Mouse (Mus musculus) midbrain, embryonic 14.5 days (tissue): ENCODE data around the gene Pmfbp1. TPM values are rescaled to one million over a fixed set of nuclear protein-coding genes. Genes with fewer than 3 reads are reported as not detected.

Experiments
- ATAC-seq: fragments of 200-750 bp; cut with Nextera tagmentation; 2 replicates; pipeline ENCODE4 v1.8.0; 2017; ENCODE audit warnings: moderate number of reproducible peaks, moderate library complexity; ENCODE audit not compliant: low FRiP score, low TSS enrichment
- DNase-seq: peaks from one replicate; pipeline ENCODE4 v3.0.0-alpha.2; 2015
- H3K27ac ChIP-seq: fragments of 300-500 bp; sonication (generic); replicated peaks from 2 replicates; pipeline ENCODE4 v1.5.1; 2014; ENCODE audit warnings: mild to moderate bottlenecking, low read depth, low read length, moderate library complexity
- H3K27me3 ChIP-seq: fragments of 300-500 bp; sonication (generic); 2 replicates; pipeline ENCODE4 v1.6.1; 2014; ENCODE audit warnings: low read length, control low read depth, mixed read lengths; ENCODE audit not compliant: control insufficient read depth, insufficient read depth
- H3K36me3 ChIP-seq: fragments of 300-500 bp; sonication (generic); 2 replicates; pipeline ENCODE4 v1.6.1; 2014; ENCODE audit warnings: low read length, control low read depth; ENCODE audit not compliant: control insufficient read depth, insufficient read depth
- H3K4me1 ChIP-seq: fragments of 300-500 bp; sonication (generic); 2 replicates; pipeline ENCODE4 v1.6.1; 2014; ENCODE audit warnings: mild to moderate bottlenecking, antibody characterized with exemption, low read length, control low read depth; ENCODE audit not compliant: control insufficient read depth, insufficient read depth
- H3K4me2 ChIP-seq: fragments of 300-500 bp; sonication (generic); 2 replicates; pipeline ENCODE4 v1.6.1; 2014; ENCODE audit warnings: mild to moderate bottlenecking, low read length, moderate library complexity
- H3K4me3 ChIP-seq: fragments of 300-500 bp; sonication (generic); replicated peaks from 2 replicates; pipeline ENCODE4 v1.5.1; 2014; ENCODE audit warnings: low read depth, low read length
- H3K9ac ChIP-seq: fragments of 300-500 bp; sonication (generic); replicated peaks from 2 replicates; pipeline ENCODE4 v1.6.1; 2014; ENCODE audit warnings: mild to moderate bottlenecking, low read length, moderate library complexity
- H3K9me3 ChIP-seq: fragments of 300-500 bp; sonication (generic); 2 replicates; pipeline ENCODE4 v1.6.1; 2016; ENCODE audit warnings: low read length, control low read depth, mixed read lengths; ENCODE audit not compliant: control insufficient read depth
- WGBS: fragments of 180-500 bp; shearing (Covaris S2); extraction: QIAGEN DNeasy Blood & Tissue Kit; methylation state at CpG from one replicate; pipeline ENCODE4 v1.1.7; 2014; 5-methylcytosine and 5-hydroxymethylcytosine counted together
- polyA plus RNA-seq: library from polyadenylated mRNA; unstranded; fragments of >200 nt; fragmentation: Nextera tagmentation; extraction: Ambion mirVana; gene quantifications from 2 replicates; pipeline ENCODE4 v1.2.1, GENCODE M21; 2014

Gene Pmfbp1
- polyA plus RNA-seq, 1 experiment from 2014 or later: 3.5 TPM

- Histone ChIP-seq H3K4me3 (no peak overlapping the region), H3K4me2 (no peak overlapping the region), H3K9ac (no peak overlapping the region), H3K36me3 (no peaks in the 10 kb centered on the region), H3K27me3 (no peaks in the 10 kb centered on the region), H3K9me3 (no peaks in the 10 kb centered on the region), H3K4me1 (no peaks in the 10 kb centered on the region), H3K27ac (no peak overlapping the region)
- peak; percentile 51 for DNase-seq
- 90% methylated on average over 19 of the region's 19 CpGs for WGBS
- no peak for ATAC-seq
Measured at GRCm38 (mm10) chr8:109535140-109535990, 41.5 kb downstream of the Pmfbp1 start.

- no peak overlapping the region for H3K4me2 ChIP-seq
- H3K36me3 ChIP-seq: no peaks in the 10 kb centered on the region
- 0 out of 2 replicates have a peak overlapping the region, but pooled peaks have one; percentile 5 for H3K27ac ChIP-seq
- H3K27me3 ChIP-seq: no peaks in the 10 kb centered on the region
- H3K4me3 ChIP-seq: no peak overlapping the region
- H3K9ac ChIP-seq: no peak overlapping the region
- DNase-seq (peak; percentile 90), ATAC-seq (peak; percentile 74; the same call in 1 of the 2 replicates)
- WGBS: 8% methylated on average over 5 of the region's 5 CpGs
- no peaks in the 10 kb centered on the region for H3K4me1 ChIP-seq
- H3K9me3 ChIP-seq: no peaks in the 10 kb centered on the region
Measured at GRCm38 (mm10) chr8:109536703-109537102, 42.9 kb downstream of the Pmfbp1 start.

- ATAC-seq (no peak), DNase-seq (no peak)
- H3K4me1 ChIP-seq: no peaks in the 10 kb centered on the region
- H3K36me3 ChIP-seq: peaks cover 6% of the 10 kb centered on the region
- no peak overlapping the region for H3K4me3 ChIP-seq
- no peak overlapping the region for H3K27ac ChIP-seq
- no peaks in the 10 kb centered on the region for H3K27me3 ChIP-seq
- WGBS: 66% methylated on average over 5 of the region's 5 CpGs
- H3K9me3 ChIP-seq: no peaks in the 10 kb centered on the region
- no peak overlapping the region for H3K9ac ChIP-seq
- no peak overlapping the region for H3K4me2 ChIP-seq
Measured at GRCm38 (mm10) chr8:109542165-109542564, 48.3 kb downstream of the Pmfbp1 start.

- Histone ChIP-seq H3K4me3 (no peak overlapping the region), H3K36me3 (peaks cover 14% of the 10 kb centered on the region), H3K27ac (no peak overlapping the region), H3K4me1 (no peaks in the 10 kb centered on the region), H3K9ac (no peak overlapping the region), H3K4me2 (no peak overlapping the region), H3K27me3 (no peaks in the 10 kb centered on the region), H3K9me3 (no peaks in the 10 kb centered on the region)
- ATAC-seq (no peak), DNase-seq (no peak)
- 84% methylated on average over 8 of the region's 8 CpGs for WGBS
Measured at GRCm38 (mm10) chr8:109542748-109543519, 49.1 kb downstream of the Pmfbp1 start.

- H3K27ac ChIP-seq: no peak overlapping the region
- DNase-seq: no peak
- 44% methylated on average over 3 of the region's 3 CpGs for WGBS
- H3K4me3 ChIP-seq: no peak overlapping the region
- no peaks in the 10 kb centered on the region for H3K27me3 ChIP-seq
- no peaks in the 10 kb centered on the region for H3K4me1 ChIP-seq
- peaks cover 25% of the 10 kb centered on the region for H3K36me3 ChIP-seq
- no peak overlapping the region for H3K9ac ChIP-seq
- no peak for ATAC-seq
- H3K9me3 ChIP-seq: no peaks in the 10 kb centered on the region
- no peak overlapping the region for H3K4me2 ChIP-seq
Measured at GRCm38 (mm10) chr8:109544049-109544448, 50.2 kb downstream of the Pmfbp1 start.

- no peak overlapping the region for H3K9ac ChIP-seq
- WGBS: 41% methylated on average over 3 of the region's 3 CpGs
Measured at GRCm38 (mm10) chr8:109551663-109552062, 57.8 kb downstream of the Pmfbp1 start.

GRCm38 (mm10) chr8:109563881-109564280, 70.1 kb downstream of the Pmfbp1 start:
- Histone ChIP-seq H3K27me3 (no peaks in the 10 kb centered on the region), H3K9ac (no peak overlapping the region), H3K4me2 (peak overlapping the region; percentile 79; the same call in 1 of the 2 replicates), H3K4me1 (peaks cover 14% of the 10 kb centered on the region), H3K27ac (no peak overlapping the region), H3K36me3 (peaks cover 39% of the 10 kb centered on the region), H3K4me3 (no peak overlapping the region), H3K9me3 (no peaks in the 10 kb centered on the region)
- no peak for DNase-seq
- 75% methylated on average over 2 of the region's 2 CpGs for WGBS
- no peak for ATAC-seq

More at GRCm38 (mm10) chr8:109551663-109552062, 57.8 kb downstream of the Pmfbp1 start:
- no peaks in the 10 kb centered on the region for H3K4me1 ChIP-seq
- no peak overlapping the region for H3K4me2 ChIP-seq
- DNase-seq: peak; percentile 59
- H3K36me3 ChIP-seq: peaks cover 100% of the 10 kb centered on the region
- ATAC-seq: no peak
- H3K4me3 ChIP-seq: no peak overlapping the region
- no peak overlapping the region for H3K27ac ChIP-seq
- H3K27me3 ChIP-seq: no peaks in the 10 kb centered on the region
- H3K9me3 ChIP-seq: no peaks in the 10 kb centered on the region

- peak overlapping the region; percentile 83 for H3K4me3 ChIP-seq
- peaks cover 35% of the 10 kb centered on the region for H3K36me3 ChIP-seq
- no peaks in the 10 kb centered on the region for H3K9me3 ChIP-seq
- DNase-seq: no peak
- peak overlapping the region; percentile 84 for H3K9ac ChIP-seq
- WGBS: 7% methylated on average over 10 of the region's 10 CpGs
- peak overlapping the region; percentile 79 for H3K4me2 ChIP-seq
- H3K27ac ChIP-seq: peak overlapping the region; percentile 92
- H3K27me3 ChIP-seq: no peaks in the 10 kb centered on the region
- ATAC-seq: no peak
- H3K4me1 ChIP-seq: peaks cover 14% of the 10 kb centered on the region
Measured at GRCm38 (mm10) chr8:109564766-109565165, 70.9 kb downstream of the Pmfbp1 start.
